Mouse (Mus musculus): ENCODE results near the gene Rfng. TPM values are rescaled to one million over a fixed set of nuclear protein-coding genes. Genes with fewer than 3 reads are reported as not detected.
"Not testable (repeated sequence)": the region's sequence is repeated elsewhere in the genome, so short reads cannot be mapped to it uniquely, and the experiment has no call there.

Rfng gene
- 84.6 TPM in 2 replicates for polyA plus RNA-seq (2015; fragmentation: Nextera tagmentation; extraction: Ambion mirVana)

- peak; percentile 89 for ATAC-seq
- under 1% methylated on average over 85 of the region's 107 CpGs for WGBS
These were observed at the start of gene Rfng, which contains the start of gene Gps1 for GRCm38 (mm10) chr11:120784064-120784791. TSS of gene Rfng (minus strand) at chr11:120784207. TSS of gene Gps1 (plus strand) at chr11:120784272.

DNA sequence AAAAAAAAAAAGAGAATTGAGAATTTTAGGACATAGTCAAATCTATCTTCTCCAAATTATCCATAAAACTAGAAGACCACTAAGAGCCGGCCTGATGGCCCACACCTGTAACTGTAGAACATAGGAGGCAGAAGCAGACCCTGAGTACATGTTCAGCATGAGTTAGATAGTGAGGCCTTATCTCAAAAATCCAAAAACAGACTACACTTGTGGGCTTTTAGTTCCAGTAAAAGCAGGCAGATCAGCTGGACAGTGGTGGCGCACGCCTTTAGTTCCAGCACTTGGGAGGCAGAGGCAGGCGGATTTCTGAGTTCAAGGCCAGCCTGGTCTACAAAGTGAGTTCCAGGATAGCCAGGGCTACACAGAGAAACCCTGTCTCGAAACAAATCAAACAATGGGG, 49.0 kb upstream of the Rfng start:
- WGBS, result 94% methylated on average over 5 of the region's 5 CpGs
- H3K9ac ChIP-seq (replicated peaks); H3K4me3 ChIP-seq (replicated peaks): not testable (repeated sequence)

More at GRCm38 (mm10) chr11:120784064-120784791, at the start of gene Rfng, which contains the start of gene Gps1:
- Histone ChIP-seq H3K9me3 (no peaks in the 10 kb centered on the region), H3K4me3 (replicated peaks) (peak within 1 kb of the TSS; percentile 99), H3K4me1 (replicated peaks) (peaks cover 30% of the 10 kb centered on the region), H3K4me2 (replicated peaks) (peak within 1 kb of the TSS; percentile 100), H3K9ac (replicated peaks) (peak within 1 kb of the TSS; percentile 95), H3K27ac (peak within 1 kb of the TSS; percentile 79), H3K36me3 (peaks cover 60% of the 10 kb centered on the region), H3K27me3 (no peaks in the 10 kb centered on the region)

DNA sequence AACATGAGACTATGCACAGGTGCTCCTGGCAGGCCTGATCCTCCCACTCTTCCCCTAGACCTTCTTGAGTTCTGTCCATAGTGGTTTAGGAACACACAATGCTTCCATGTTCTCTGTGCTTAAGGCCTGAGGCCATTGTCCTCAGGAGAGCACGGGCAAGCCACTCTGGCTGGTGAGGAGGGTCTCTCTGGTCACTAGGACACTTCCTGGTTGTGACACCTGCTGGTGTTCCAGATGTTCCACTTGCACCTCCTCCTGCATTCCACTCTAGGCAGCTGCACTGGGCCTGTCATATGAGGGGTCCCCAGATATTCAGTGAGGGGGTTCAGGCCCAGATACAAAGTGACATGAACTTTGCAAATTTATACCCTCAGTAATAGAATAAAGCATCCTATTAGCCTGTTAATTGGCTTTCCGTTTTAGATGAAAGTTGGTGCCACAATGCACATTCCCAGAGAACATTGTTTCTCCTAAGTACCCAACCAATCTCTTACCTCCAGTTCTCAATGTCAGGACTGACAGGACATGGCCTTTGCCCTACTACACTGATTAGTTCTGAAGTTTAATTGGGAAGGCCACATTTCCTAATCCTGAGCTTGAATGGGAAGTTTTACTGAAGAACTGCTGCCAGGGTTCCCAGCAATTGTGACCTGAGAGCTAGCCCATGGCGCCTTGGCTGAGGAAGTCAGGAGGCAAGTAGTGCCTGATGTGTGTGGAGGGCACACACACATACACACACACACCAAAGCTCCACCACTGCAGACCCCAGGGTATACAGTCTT, 47.8 kb upstream of the Rfng start:
- no peak overlapping the region for H3K4me2 ChIP-seq (replicated peaks)
- H3K9me3 ChIP-seq, result no peaks in the 10 kb centered on the region
- WGBS, result 82% methylated on average over 3 of the region's 3 CpGs
- no peak for ATAC-seq
- H3K27me3 ChIP-seq, result no peaks in the 10 kb centered on the region
- H3K36me3 ChIP-seq, result no peaks in the 10 kb centered on the region
- H3K4me3 ChIP-seq (replicated peaks), result no peak overlapping the region
- no peak overlapping the region for H3K27ac ChIP-seq
- H3K9ac ChIP-seq (replicated peaks), result no peak overlapping the region
- peaks cover 18% of the 10 kb centered on the region for H3K4me1 ChIP-seq (replicated peaks)

More for the DNA sequence above, 49.0 kb upstream of the Rfng start:
- not testable (repeated sequence) for H3K36me3 ChIP-seq; ATAC-seq; H3K4me2 ChIP-seq (replicated peaks); H3K9me3 ChIP-seq; H3K27me3 ChIP-seq
- peak overlapping the region; percentile 73 for H3K27ac ChIP-seq
- H3K4me1 ChIP-seq (replicated peaks), result peaks cover 18% of the 10 kb centered on the region

DNA sequence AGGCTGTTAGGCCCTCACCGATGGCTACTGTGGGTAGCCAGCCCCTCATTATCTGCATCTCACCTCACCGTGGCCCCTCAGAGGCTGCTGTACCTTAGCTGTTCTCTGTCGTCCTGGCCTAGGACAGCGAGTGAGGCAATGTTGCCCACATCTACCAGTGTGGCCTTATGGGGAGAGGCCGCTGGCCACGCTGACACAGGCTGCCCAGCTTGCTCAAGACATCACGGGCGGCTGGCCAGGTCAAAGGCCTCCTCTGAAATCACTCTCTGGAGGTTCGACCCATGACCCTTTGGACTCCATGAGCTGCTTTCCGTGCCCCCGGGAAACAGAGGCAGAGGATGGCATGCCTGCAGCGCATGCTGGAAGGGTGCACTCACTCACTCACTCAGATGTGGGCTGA, 46.7 kb upstream of the Rfng start:
- no peak overlapping the region for H3K4me3 ChIP-seq (replicated peaks)
- H3K4me2 ChIP-seq (replicated peaks), result no peak overlapping the region
- no peaks in the 10 kb centered on the region for H3K36me3 ChIP-seq
- H3K4me1 ChIP-seq (replicated peaks), result peaks cover 27% of the 10 kb centered on the region
- no peak overlapping the region for H3K9ac ChIP-seq (replicated peaks)
- no peaks in the 10 kb centered on the region for H3K27me3 ChIP-seq
- 84% methylated on average over 12 of the region's 12 CpGs for WGBS
- ATAC-seq, result no peak
- no peaks in the 10 kb centered on the region for H3K9me3 ChIP-seq
- no peak overlapping the region for H3K27ac ChIP-seq

GRCm38 (mm10) chr11:120829757-120830532, 45.9 kb upstream of the Rfng start:
- H3K27me3 ChIP-seq, result no peaks in the 10 kb centered on the region
- H3K27ac ChIP-seq, result no peak overlapping the region
- no peak overlapping the region for H3K4me3 ChIP-seq (replicated peaks)
- ATAC-seq, result no peak
- no peaks in the 10 kb centered on the region for H3K9me3 ChIP-seq
- WGBS, result 91% methylated on average over 10 of the region's 10 CpGs
- no peaks in the 10 kb centered on the region for H3K36me3 ChIP-seq
- H3K4me2 ChIP-seq (replicated peaks), result no peak overlapping the region
- H3K4me1 ChIP-seq (replicated peaks), result peaks cover 33% of the 10 kb centered on the region
- no peak overlapping the region for H3K9ac ChIP-seq (replicated peaks)

DNA sequence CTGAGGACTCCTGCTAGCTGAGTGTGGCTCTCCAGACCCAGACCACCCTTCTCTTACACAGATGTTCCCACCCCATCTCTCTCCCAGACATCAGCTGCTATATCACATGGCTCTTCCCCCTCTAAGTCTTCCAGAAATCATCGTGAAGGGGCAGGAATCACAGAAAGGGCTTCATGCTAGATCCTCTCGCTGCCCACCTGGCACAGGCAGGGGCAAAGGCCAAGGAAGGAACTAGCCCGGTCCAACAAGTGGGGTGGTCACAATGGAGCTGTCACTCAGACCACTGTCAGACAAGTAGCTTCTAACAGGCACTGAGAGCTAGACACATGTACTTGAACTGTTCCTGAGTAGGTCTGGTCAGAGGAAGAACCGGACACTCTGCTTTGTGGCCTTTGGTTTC, 44.4 kb upstream of the Rfng start:
- peaks cover 19% of the 10 kb centered on the region for H3K4me1 ChIP-seq (replicated peaks)
- no peak for ATAC-seq
- no peaks in the 10 kb centered on the region for H3K9me3 ChIP-seq
- no peak overlapping the region for H3K4me2 ChIP-seq (replicated peaks)
- no peak overlapping the region for H3K27ac ChIP-seq
- H3K36me3 ChIP-seq, result no peaks in the 10 kb centered on the region
- H3K27me3 ChIP-seq, result no peaks in the 10 kb centered on the region
- no peak overlapping the region for H3K4me3 ChIP-seq (replicated peaks)
- WGBS, result 74% methylated on average over 4 of the region's 4 CpGs
- no peak overlapping the region; the same call in 1 of the 2 replicates for H3K9ac ChIP-seq (replicated peaks)

DNA sequence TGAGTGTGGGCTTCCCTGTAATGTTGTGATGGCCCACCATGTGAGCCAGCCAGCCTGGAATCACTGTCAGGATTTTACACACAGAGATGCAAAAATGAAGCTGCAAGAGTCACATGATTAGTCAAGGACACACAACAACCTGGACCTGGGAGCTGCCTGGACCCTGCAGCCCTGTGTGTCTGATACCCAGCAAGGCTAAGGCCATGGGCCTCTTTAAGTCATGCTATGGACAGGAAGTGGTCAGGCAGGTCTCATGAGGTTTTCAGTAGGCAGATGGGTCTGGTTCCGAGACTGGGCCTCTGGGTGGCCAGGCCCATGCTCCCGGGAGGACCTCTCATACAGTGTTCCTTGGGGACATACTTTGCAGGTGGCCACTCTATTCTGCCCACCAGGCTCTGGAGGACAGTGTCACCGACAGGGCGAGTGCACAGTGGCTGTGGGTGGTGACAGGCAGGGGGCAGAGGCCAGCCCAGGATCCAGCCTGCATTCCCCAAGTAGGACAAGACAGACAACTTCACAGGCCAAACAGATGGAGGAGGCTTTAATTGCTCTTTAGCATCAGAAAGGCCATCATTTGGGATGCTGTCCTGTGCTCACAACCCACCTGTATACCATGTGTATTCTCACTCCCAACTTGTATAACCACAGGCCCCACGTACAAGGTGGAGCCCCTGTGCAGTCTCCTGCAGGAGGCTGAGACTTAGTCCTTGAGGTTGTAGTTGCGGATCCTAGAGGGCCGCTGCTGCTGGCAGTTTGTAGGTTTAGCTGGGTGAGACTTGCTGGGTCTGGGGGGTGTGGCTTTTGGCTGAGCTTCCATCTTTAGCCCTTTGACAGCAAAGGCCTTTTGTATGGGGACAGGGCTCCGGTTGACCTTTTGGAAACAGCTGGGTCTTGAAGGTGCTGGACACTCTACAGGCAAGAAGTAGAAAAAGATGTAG, 42.3 kb upstream of the Rfng start:
- Histone ChIP-seq H3K27ac (peak overlapping the region; percentile 100), H3K9ac (replicated peaks) (peak overlapping the region; percentile 37; the same call in 1 of the 2 replicates)

GRCm38 (mm10) chr11:120825289-120825863, 41.4 kb upstream of the Rfng start:
- Histone ChIP-seq H3K27me3 (no peaks in the 10 kb centered on the region), H3K4me3 (replicated peaks) (peak overlapping the region; percentile 90), H3K27ac (peak overlapping the region; percentile 100), H3K9ac (replicated peaks) (peak overlapping the region; percentile 81), H3K36me3 (peaks cover 20% of the 10 kb centered on the region), H3K9me3 (no peaks in the 10 kb centered on the region), H3K4me1 (replicated peaks) (peaks cover 45% of the 10 kb centered on the region), H3K4me2 (replicated peaks) (peak overlapping the region; percentile 99)
- 43% methylated on average over 4 of the region's 4 CpGs for WGBS
- no peak for ATAC-seq

More for the DNA sequence above, 42.3 kb upstream of the Rfng start:
- H3K36me3 ChIP-seq, result peaks cover 11% of the 10 kb centered on the region
- no peaks in the 10 kb centered on the region for H3K9me3 ChIP-seq
- H3K4me3 ChIP-seq (replicated peaks), result no peak overlapping the region
- no peak overlapping the region for H3K4me2 ChIP-seq (replicated peaks)
- peaks cover 36% of the 10 kb centered on the region for H3K4me1 ChIP-seq (replicated peaks)
- H3K27me3 ChIP-seq, result no peaks in the 10 kb centered on the region
- no peak for ATAC-seq
- 80% methylated on average over 8 of the region's 8 CpGs for WGBS

- H3K9ac ChIP-seq (replicated peaks), result peak overlapping the region; percentile 81
- no peaks in the 10 kb centered on the region for H3K27me3 ChIP-seq
- H3K27ac ChIP-seq, result peak overlapping the region; percentile 100
- H3K36me3 ChIP-seq, result peaks cover 25% of the 10 kb centered on the region
- peak overlapping the region; percentile 90 for H3K4me3 ChIP-seq (replicated peaks)
- no peaks in the 10 kb centered on the region for H3K9me3 ChIP-seq
- ATAC-seq, result peak; percentile 86
- peak overlapping the region; percentile 99 for H3K4me2 ChIP-seq (replicated peaks)
- peaks cover 47% of the 10 kb centered on the region for H3K4me1 ChIP-seq (replicated peaks)
- WGBS, result under 1% methylated on average over 21 of the region's 21 CpGs
These were observed 40.8 kb upstream of the Rfng start for GRCm38 (mm10) chr11:120824787-120825288.

- peak; percentile 91 for ATAC-seq
- H3K4me2 ChIP-seq (replicated peaks), result peak within 1 kb of the TSS; percentile 99
- H3K9me3 ChIP-seq, result no peaks in the 10 kb centered on the region
- H3K36me3 ChIP-seq, result peaks cover 32% of the 10 kb centered on the region
- whole genome bisulfite sequencing, result under 1% methylated on average over 94 of the region's 109 CpGs
- no peaks in the 10 kb centered on the region for H3K27me3 ChIP-seq
- peak within 1 kb of the TSS; percentile 90 for H3K4me3 ChIP-seq (replicated peaks)
- H3K4me1 ChIP-seq (replicated peaks), result peaks cover 47% of the 10 kb centered on the region
- H3K9ac ChIP-seq (replicated peaks), result peak within 1 kb of the TSS; percentile 94
- peak within 1 kb of the TSS; percentile 100 for H3K27ac ChIP-seq
These were observed 40.2 kb upstream of the Rfng start, which contains the start of gene Fasn for GRCm38 (mm10) chr11:120823956-120824786. TSS of gene Fasn (minus strand) at chr11:120824547.

Measured in midbrain, embryonic 13.5 days (tissue).